Mouse (Mus musculus) forebrain, postnatal 0 days (tissue): ENCODE results near the gene Babam1. TPM values are rescaled to one million over a fixed set of nuclear protein-coding genes. Genes with fewer than 3 reads are reported as not detected.

ENCODE experiments used
- ATAC-seq: fragments of 200-750 bp; cut with Nextera tagmentation; 2 replicates; pipeline ENCODE4 v1.8.0; 2017; ENCODE audit warnings: mild to moderate bottlenecking, moderate library complexity
- DNase-seq: peaks from one replicate; pipeline ENCODE4 v3.0.0-alpha.2; 2015
- H3K27ac ChIP-seq: fragments of 300-500 bp; sonication (generic); 2 replicates; pipeline ENCODE4 v1.5.1; 2014; ENCODE audit warnings: low read depth, mild to moderate bottlenecking, antibody characterized with exemption, low read length, moderate library complexity, mixed read lengths
- H3K27me3 ChIP-seq: fragments of 300-500 bp; sonication (generic); 2 replicates; pipeline ENCODE4 v1.6.1; 2014; ENCODE audit warnings: mild to moderate bottlenecking, low read length, mixed read lengths; ENCODE audit not compliant: insufficient read depth
- H3K36me3 ChIP-seq: fragments of 300-500 bp; sonication (generic); 2 replicates; pipeline ENCODE4 v1.6.1; 2014; ENCODE audit warnings: mild to moderate bottlenecking, moderate library complexity; ENCODE audit not compliant: insufficient read depth
- H3K4me1 ChIP-seq: fragments of 300-500 bp; sonication (generic); 2 replicates; pipeline ENCODE4 v1.6.1; 2014; ENCODE audit warnings: antibody characterized with exemption; ENCODE audit not compliant: insufficient read depth
- H3K4me2 ChIP-seq: fragments of 300-500 bp; sonication (generic); 2 replicates; pipeline ENCODE4 v1.6.1; 2014; ENCODE audit warnings: low read depth, mild to moderate bottlenecking, moderate library complexity
- H3K4me3 ChIP-seq: fragments of 300-500 bp; sonication (generic); 2 replicates; pipeline ENCODE4 v1.5.1; 2014; ENCODE audit warnings: low read depth, low read length, mixed read lengths
- H3K9ac ChIP-seq: fragments of 300-500 bp; sonication (generic); 2 replicates; pipeline ENCODE4 v1.6.1; 2014; ENCODE audit warnings: mild to moderate bottlenecking
- H3K9me3 ChIP-seq: fragments of 300-500 bp; sonication (generic); 2 replicates; pipeline ENCODE4 v1.6.1; 2016; ENCODE audit warnings: low read length
- CTCF ChIP-seq: sonication (generic); IDR thresholded peaks from 2 replicates; pipeline ENCODE4 v1.5.1; 2016; ENCODE audit warnings: antibody characterized with exemption, control low read depth, low read depth
- WGBS: fragments of 180-500 bp; shearing (Covaris S2); extraction: QIAGEN DNeasy Blood & Tissue Kit; methylation state at CpG from one replicate; pipeline ENCODE4 v1.1.7; 2014; 5-methylcytosine and 5-hydroxymethylcytosine counted together
- polyA plus RNA-seq: library from polyadenylated mRNA; unstranded; fragments of >200 nt; fragmentation: Nextera tagmentation; extraction: Ambion mirVana; gene quantifications from 2 replicates; pipeline ENCODE4 v1.2.1, GENCODE M21; 2015
- total RNA-seq: library from RNA; depleted of rRNA; stranded (reverse); fragments of >200 nt; gene quantifications from 2 replicates; pipeline ENCODE4 v1.2.3, GENCODE M21; 2014

Babam1 gene
- total and polyA plus RNA-seq, 2 experiments from 2014 or later = 94.0 to 107 TPM

DNA sequence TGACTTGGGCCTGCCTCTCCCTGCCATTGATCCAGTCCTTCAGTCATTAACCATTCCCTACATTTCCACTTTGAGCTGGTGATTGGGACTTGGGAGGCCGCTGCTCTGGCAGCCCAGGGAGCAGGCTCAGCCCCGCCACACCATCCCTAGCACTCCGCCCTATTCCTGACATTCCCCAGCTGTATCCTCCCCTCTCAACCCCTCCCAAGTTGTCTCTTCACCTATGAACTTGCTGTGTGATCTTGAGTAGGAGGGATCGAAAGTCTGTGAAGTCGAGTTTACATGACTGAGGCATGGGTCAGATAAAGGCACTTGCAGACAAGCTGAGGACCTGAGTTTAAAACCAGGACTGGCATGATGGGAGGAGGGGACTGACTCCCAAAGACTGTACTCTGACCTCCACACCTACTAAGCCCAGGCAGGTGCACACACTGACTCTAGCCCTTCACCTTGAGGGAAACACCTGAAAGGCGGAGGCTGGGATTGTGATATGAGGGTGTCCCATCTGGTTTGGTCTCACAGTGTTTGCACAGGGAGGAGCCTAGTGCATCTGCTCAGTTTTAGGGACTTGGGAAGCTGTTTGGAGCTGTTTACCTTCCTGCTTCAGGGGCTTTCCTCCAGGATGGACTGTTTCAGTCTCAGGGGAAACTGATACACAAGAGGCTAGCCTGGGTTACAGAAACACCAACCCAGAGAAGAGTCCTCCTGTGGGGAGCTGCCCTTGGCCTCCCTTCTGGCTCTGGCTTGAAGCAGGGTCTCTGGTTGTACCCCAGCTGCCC, 6.6 kb downstream of the Babam1 start:
- no peak for DNase-seq
- H3K4me2 ChIP-seq = no peak overlapping the region
- no peak for TF ChIP-seq CTCF
- peaks cover 9% of the 10 kb centered on the region for H3K36me3 ChIP-seq
- no peak overlapping the region for H3K27ac ChIP-seq
- no peaks in the 10 kb centered on the region for H3K9me3 ChIP-seq
- peaks cover 6% of the 10 kb centered on the region; the same call in 1 of the 2 replicates for H3K4me1 ChIP-seq
- no peak for ATAC-seq
- H3K4me3 ChIP-seq = no peak overlapping the region
- no peaks in the 10 kb centered on the region for H3K27me3 ChIP-seq
- 89% methylated on average over 6 of the region's 6 CpGs for WGBS
- H3K9ac ChIP-seq = no peak overlapping the region

- WGBS = 95% methylated on average over 8 of the region's 8 CpGs
- Histone ChIP-seq H3K27ac (no peak overlapping the region), H3K9ac (no peak overlapping the region), H3K4me2 (no peak overlapping the region), H3K4me1 (peaks cover 6% of the 10 kb centered on the region; the same call in 1 of the 2 replicates), H3K9me3 (no peaks in the 10 kb centered on the region), H3K4me3 (no peak overlapping the region), H3K27me3 (no peaks in the 10 kb centered on the region), H3K36me3 (peaks cover 3% of the 10 kb centered on the region)
- ATAC-seq = no peak
- no peak for TF ChIP-seq CTCF
- DNase-seq = no peak
Observed at GRCm38 (mm10) chr8:71404011-71404410, 7.3 kb downstream of the Babam1 start.

GRCm38 (mm10) chr8:71404951-71405351, 8.3 kb downstream of the Babam1 start:
- Histone ChIP-seq H3K9me3 (no peaks in the 10 kb centered on the region), H3K27ac (no peak overlapping the region), H3K36me3 (peaks cover 3% of the 10 kb centered on the region), H3K4me2 (no peak overlapping the region), H3K4me3 (no peak overlapping the region), H3K9ac (no peak overlapping the region), H3K27me3 (no peaks in the 10 kb centered on the region), H3K4me1 (peaks cover 6% of the 10 kb centered on the region; the same call in 1 of the 2 replicates)
- ATAC-seq (no peak), DNase-seq (no peak)
- TF ChIP-seq CTCF = no peak
- 83% methylated on average over 9 of the region's 9 CpGs for WGBS

DNA sequence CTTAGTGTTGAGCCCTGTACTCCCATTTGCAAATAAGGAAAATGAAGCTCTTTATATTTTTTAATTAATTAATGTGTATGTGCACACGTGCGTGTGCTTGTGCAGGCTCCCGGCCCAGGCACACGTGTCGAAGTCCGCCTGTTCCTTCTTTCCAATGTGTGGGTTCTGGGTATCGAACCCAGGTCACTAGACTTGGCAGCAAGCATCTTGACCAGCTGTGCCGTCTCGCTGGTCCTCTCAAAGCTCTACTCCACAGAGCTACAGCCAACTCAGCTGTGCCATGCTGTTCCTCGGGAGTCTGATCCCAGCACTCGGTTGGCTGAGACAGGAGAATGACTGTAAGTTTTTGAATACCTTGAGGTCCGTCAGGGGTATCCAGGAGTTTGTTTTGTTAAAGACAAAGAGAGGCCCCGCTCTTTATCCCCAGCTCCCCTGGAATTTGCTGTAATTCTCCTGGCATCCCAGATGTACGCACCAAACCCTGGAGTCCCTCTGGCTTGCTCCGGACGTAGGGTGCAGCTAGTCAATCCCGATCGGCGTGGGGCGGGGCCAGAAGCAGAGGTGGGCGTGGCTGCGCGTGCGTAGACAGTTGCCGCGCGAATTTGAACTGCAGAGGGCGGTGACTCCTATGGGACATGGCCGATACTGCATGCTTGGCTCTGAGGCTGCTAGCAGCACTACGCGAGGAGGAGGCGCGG, 8.9 kb downstream of the Babam1 start, which contains the start of gene Ankle1:
Gene Ankle1, plus strand, starts transcription at position 610 of the 698 bp plus-strand sequence.
- 17% methylated on average over 33 of the region's 33 CpGs for WGBS
- peak; percentile 95 for ATAC-seq
- H3K4me2 ChIP-seq = peak within 1 kb of the TSS; percentile 93
- peak; percentile 81 for TF ChIP-seq CTCF
- no peaks in the 10 kb centered on the region for H3K27me3 ChIP-seq
- H3K4me3 ChIP-seq = peak within 1 kb of the TSS; percentile 37
- H3K9me3 ChIP-seq = no peaks in the 10 kb centered on the region
- peaks cover 3% of the 10 kb centered on the region for H3K36me3 ChIP-seq
- H3K9ac ChIP-seq = peak within 1 kb of the TSS; percentile 33
- H3K4me1 ChIP-seq = peaks cover 6% of the 10 kb centered on the region; the same call in 1 of the 2 replicates
- peak; percentile 94 for DNase-seq
- no peak within 1 kb of the TSS for H3K27ac ChIP-seq

DNA sequence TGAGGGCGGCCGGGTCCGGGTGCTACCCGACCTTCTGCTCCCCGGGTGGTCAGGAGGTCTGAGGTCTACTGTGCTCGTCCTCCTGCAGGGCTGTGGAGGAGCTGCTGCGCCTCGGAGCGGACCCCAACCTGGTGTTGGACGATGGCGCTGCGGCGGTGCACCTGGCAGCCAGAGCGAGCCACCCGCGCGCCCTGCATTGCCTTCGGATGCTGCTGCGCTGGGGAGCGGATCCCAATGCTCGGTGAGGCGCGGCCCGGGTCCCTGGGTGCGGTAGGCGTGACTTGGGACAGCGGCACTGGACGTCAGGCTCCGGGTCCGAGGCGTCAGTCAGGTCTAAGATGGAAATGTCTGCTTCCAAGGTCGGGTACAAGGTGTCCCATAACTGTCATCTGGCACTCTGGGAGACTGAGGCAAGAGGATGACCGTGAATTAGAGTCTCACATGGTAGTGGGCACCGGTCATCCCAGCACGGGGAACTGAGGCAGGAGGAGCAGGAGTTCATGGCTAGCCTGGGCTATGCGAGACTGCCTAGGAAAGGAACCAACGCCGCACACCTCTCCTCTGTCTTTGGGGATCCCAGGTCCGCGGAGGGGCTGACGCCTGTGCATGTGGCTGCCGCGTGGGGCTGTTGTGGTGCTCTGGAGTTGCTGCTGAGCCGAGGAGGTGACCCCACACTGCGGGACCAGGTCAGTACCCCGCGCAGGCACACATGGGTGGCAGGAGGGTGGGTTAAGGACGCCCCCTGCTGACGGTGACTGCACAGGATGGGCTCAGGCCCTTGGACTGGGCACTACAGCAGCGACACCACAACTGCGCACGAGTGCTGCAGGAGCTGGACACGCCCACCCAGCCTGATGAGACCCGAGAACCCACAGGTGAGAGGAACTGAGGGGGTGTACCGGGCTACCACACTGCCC, 9.7 kb downstream of the Babam1 start:
- peak overlapping the region; percentile 37 for H3K4me3 ChIP-seq
- peak; percentile 69 for TF ChIP-seq CTCF
- H3K36me3 ChIP-seq = peaks cover 3% of the 10 kb centered on the region; the same call in 1 of the 2 replicates
- no peaks in the 10 kb centered on the region for H3K27me3 ChIP-seq
- H3K4me1 ChIP-seq = peaks cover 6% of the 10 kb centered on the region; the same call in 1 of the 2 replicates
- ATAC-seq = peak; percentile 38
- H3K4me2 ChIP-seq = peak overlapping the region; percentile 93
- DNase-seq = peak; percentile 19
- no peaks in the 10 kb centered on the region for H3K9me3 ChIP-seq
- peak overlapping the region; percentile 33; the same call in 1 of the 2 replicates for H3K9ac ChIP-seq
- no peak overlapping the region for H3K27ac ChIP-seq
- WGBS = under 1% methylated on average over 55 of the region's 55 CpGs

- peaks cover 3% of the 10 kb centered on the region; the same call in 1 of the 2 replicates for H3K36me3 ChIP-seq
- no peaks in the 10 kb centered on the region for H3K27me3 ChIP-seq
- WGBS = 95% methylated on average over 14 of the region's 14 CpGs
- H3K4me1 ChIP-seq = peaks cover 6% of the 10 kb centered on the region; the same call in 1 of the 2 replicates
- ATAC-seq (no peak), DNase-seq (no peak)
- H3K9me3 ChIP-seq = no peaks in the 10 kb centered on the region
- no peak for TF ChIP-seq CTCF
- no peak overlapping the region for H3K9ac ChIP-seq
- no peak overlapping the region for H3K27ac ChIP-seq
- no peak overlapping the region for H3K4me2 ChIP-seq
- no peak overlapping the region for H3K4me3 ChIP-seq
Observed at GRCm38 (mm10) chr8:71407441-71407840, 10.8 kb downstream of the Babam1 start.
